Mouse (Mus musculus) sigmoid colon, adult 10 weeks (tissue): ENCODE data around the gene Pwwp2b. TPM values are rescaled to one million over a fixed set of nuclear protein-coding genes. Genes with fewer than 3 reads are reported as not detected.

Experiments used
- polyA plus RNA-seq: library from polyadenylated mRNA; stranded (reverse); fragments of 350-450 nt; fragmentation: Illumina TruSeq; extraction: RNeasy Lipid Tissue Mini Kit (QIAGEN cat#74804); gene quantifications from one replicate; pipeline ENCODE4 v1.2.3, GENCODE M21; 2014; ENCODE audit warnings: low read depth, low replicate concordance

Pwwp2b gene
- polyA plus RNA-seq: 1.1 TPM

DNA sequence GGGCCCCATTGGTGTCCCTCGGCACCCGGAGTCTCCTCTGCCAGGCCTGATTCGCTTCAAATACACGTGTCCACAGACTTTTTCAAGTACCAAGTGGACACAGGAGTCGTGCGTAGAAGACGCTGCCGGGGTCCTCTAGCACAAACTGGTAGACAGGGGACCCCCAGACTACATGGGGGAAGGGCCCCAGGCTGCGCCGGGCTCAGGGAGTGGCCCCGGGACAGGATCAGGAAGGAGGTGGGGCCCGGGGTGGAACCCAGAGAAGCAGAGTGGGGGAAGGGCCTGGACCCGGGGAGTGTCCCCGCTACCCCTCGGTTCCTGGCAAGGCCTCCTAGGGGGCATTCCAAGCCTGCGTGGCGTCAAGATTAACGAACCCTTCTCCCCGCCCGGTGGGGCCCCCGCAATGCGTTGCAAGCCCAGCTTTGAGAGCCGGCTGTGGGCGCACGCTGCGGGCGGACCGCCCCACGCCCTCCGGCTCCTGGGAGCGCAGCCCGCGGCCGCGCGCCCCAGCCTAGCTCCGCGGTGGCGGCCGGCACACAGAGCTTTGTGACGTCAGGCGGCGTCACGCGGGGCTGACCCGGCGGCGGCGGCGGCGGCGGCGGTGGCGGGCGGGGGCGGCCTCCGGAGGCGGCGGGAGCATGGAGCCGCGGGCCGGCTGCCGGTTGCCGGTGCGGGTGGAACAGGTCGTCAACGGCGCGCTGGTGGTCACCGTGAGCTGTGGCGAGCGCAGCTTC lies at the start of gene Pwwp2b:
Pwwp2b (plus strand) TSS at position 602 of the 734 bp plus-strand sequence.

DNA sequence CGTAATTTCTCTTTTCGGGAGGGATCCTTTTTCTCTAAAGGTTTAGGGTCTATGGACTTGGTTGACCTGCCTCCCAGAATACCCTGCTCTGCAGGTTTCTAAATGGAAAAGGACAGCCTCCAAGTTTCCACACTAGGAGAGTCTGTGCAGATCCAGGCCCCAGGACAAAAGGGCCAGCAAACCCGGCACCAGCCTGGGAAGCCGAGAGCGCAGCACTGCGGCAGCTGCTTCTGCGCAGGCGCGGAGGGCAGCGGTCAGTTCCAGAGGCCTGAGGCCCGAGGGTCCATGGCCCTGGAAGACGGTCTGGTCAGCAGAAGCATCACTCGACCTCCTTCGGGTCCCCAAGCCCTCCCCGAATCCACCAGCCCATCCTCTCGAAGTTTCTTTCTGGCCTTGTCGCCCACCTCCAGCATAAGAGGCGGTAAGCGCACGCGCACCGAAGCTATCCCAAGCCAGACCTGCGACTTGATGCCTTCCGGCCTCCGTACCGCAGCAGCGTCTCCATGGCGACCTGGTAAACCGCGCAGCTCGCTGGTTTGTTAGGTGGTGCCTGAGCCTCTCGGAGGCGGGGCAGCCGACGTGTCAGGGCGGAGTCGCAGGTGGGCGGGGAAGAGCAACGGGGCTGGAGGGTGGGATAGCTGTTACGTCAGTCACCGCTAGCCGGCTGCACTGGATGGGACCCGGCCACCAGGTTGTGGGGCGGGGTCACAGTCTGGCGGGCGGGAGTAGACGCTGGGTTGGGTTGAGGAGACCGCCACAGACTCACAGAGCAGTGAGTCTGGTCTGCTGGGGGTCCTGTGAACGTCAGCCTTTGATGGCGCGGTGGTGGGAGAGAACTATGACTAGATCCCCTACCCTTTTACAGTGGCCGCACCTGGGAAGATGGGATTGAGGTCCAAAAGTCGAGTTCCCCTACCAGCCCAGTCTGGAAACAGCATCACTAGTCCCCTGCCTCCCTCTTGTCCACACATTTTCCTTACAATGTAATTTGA lies 35.2 kb upstream of the Pwwp2b start, which contains the start of the genes Lrrc27 and Stk32c:
Lrrc27 (plus strand) TSS at position 235 of the 992 bp plus-strand sequence.
Stk32c (minus strand) TSS at position 554 of the 992 bp plus-strand sequence.

Other genes with a start within 250 kb of the Pwwp2b start
- not detected for gene Dpysl4, start 162.5 kb upstream of the Pwwp2b start, polyA plus RNA-seq
- gene Lrrc27, start 35.5 kb upstream of the Pwwp2b start, polyA plus RNA-seq: 1.2 TPM
- not detected for gene Stk32c, start 35.2 kb upstream of the Pwwp2b start, polyA plus RNA-seq
- 38.2 TPM for gene Inpp5a, start 140.6 kb downstream of the Pwwp2b start, polyA plus RNA-seq